Mouse (Mus musculus) forebrain, embryonic 15.5 days (tissue): ENCODE measurements around the gene Cdh10. TPM values are rescaled to one million over a fixed set of nuclear protein-coding genes. Genes with fewer than 3 reads are reported as not detected.

Experiments used
- ATAC-seq: fragments of 200-750 bp; cut with Nextera tagmentation; replicated peaks from 2 replicates; pipeline ENCODE4 v1.8.0; 2017; ENCODE audit warnings: mild to moderate bottlenecking, moderate TSS enrichment, moderate library complexity
- H3K27ac ChIP-seq: fragments of 300-500 bp; sonication (generic); replicated peaks from 2 replicates; pipeline ENCODE4 v1.5.1; 2015; ENCODE audit warnings: mild to moderate bottlenecking, inconsistent platforms
- H3K27me3 ChIP-seq: fragments of 300-500 bp; sonication (generic); 2 replicates; pipeline ENCODE4 v1.6.1; 2015; ENCODE audit warnings: inconsistent platforms
- H3K36me3 ChIP-seq: fragments of 300-500 bp; sonication (generic); 2 replicates; pipeline ENCODE4 v1.6.1; 2015; ENCODE audit warnings: mild to moderate bottlenecking, inconsistent platforms
- H3K4me1 ChIP-seq: fragments of 300-500 bp; sonication (generic); 2 replicates; pipeline ENCODE4 v1.6.1; 2015; ENCODE audit warnings: inconsistent platforms
- H3K4me2 ChIP-seq: fragments of 300-500 bp; sonication (generic); replicated peaks from 2 replicates; pipeline ENCODE4 v1.6.1; 2015; ENCODE audit warnings: mild to moderate bottlenecking, inconsistent platforms
- H3K4me3 ChIP-seq: fragments of 300-500 bp; sonication (generic); 2 replicates; pipeline ENCODE4 v1.5.1; 2015; ENCODE audit warnings: mild to moderate bottlenecking, inconsistent platforms
- H3K9ac ChIP-seq: fragments of 300-500 bp; sonication (generic); replicated peaks from 2 replicates; pipeline ENCODE4 v1.6.1; 2015; ENCODE audit warnings: mild to moderate bottlenecking, inconsistent platforms
- H3K9me3 ChIP-seq: fragments of 300-500 bp; sonication (generic); 2 replicates; pipeline ENCODE4 v1.6.1; 2016; ENCODE audit warnings: inconsistent platforms
- WGBS: fragments of 180-500 bp; shearing (Covaris S2); methylation state at CpG from one replicate; pipeline ENCODE4 v1.1.7; 2015; ENCODE audit warnings: mixed read lengths; 5-methylcytosine and 5-hydroxymethylcytosine counted together
- polyA plus RNA-seq: library from polyadenylated mRNA; unstranded; fragments of >200 nt; fragmentation: Nextera tagmentation; extraction: Ambion mirVana; gene quantifications from 2 replicates; pipeline ENCODE4 v1.2.1, GENCODE M21; 2015

The Cdh10 gene
- polyA plus RNA-seq, 1 experiment from 2014 or later: 19.3 TPM

DNA sequence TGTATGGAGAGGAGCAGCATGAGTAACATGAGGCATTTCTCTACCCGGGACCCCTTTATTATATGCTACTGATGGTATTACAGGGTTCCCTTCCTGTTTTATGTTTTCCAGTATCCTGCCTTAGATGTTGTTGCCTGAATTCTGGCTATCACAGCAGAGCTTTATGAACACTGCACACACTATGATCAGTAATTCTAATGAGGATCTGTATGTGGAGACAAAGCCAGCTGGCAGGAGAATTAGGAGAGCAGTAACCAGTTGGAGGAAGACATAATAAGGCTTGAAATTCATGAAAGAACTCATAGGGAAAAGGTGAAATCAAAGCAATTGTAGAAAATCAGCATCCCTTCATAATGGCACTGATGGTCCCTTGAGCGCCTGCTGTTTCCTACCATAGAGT, 51.1 kb downstream of the Cdh10 start:
- no peaks in the 10 kb centered on the region for H3K36me3 ChIP-seq
- H3K27ac ChIP-seq: 0 out of 2 replicates have a peak overlapping the region, but pooled peaks have one; percentile 16
- no peak overlapping the region for H3K4me2 ChIP-seq
- H3K4me1 ChIP-seq: 0 out of 2 replicates have a peak, but pooled peaks cover 3% of the 10 kb centered on the region
- no peak overlapping the region for H3K9ac ChIP-seq
- H3K9me3 ChIP-seq: no peaks in the 10 kb centered on the region
- no peaks in the 10 kb centered on the region for H3K27me3 ChIP-seq
- WGBS: 85% methylated on average over 2 of the region's 2 CpGs
- no peak for ATAC-seq
- no peak overlapping the region for H3K4me3 ChIP-seq

DNA sequence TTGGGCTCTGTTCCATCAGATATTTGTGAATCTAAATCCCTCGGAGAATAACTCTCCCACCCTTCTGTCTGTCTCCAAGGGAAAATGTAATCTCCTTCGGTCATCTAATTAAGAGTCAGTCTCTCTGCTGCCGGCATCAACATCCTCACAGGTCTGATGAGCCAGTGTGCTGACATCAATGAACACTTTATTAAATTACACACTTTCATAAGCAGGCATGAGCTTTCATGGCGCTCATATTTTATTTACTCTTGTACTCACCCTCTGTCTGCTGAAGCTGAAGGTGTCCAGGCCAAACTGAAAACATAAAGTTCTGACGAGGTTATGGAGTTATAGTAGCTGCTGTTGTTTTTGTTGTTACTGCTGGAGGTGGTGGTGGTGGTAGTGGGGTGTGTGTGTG, 62.7 kb downstream of the Cdh10 start:
- Histone ChIP-seq H3K4me3 (no peak overlapping the region), H3K4me2 (no peak overlapping the region), H3K9ac (no peak overlapping the region), H3K9me3 (no peaks in the 10 kb centered on the region), H3K27ac (no peak overlapping the region), H3K36me3 (no peaks in the 10 kb centered on the region), H3K4me1 (no peaks in the 10 kb centered on the region), H3K27me3 (no peaks in the 10 kb centered on the region)
- ATAC-seq: no peak
- WGBS: 69% methylated on average over 5 of the region's 5 CpGs

DNA sequence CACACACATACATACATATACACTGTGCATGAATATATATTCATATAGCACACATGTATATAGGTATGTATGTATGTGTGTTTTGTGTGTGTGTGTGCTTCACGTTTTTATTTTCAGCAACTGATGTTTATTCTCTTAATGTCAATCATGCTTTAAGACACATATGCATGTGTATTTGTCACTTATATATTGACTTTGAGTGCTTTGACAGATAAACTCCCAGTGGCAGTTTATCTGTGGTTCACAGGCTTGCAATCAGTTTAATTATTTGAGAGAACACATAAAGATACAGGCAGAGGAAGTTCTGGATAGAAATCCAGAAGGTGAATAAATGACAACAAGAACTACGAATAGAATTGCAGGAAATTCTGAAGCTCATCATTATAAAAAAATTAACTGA, 67.9 kb downstream of the Cdh10 start:
- no peak overlapping the region for H3K4me3 ChIP-seq
- WGBS: 82% methylated on average over 2 of the region's 2 CpGs
- no peak for ATAC-seq

DNA sequence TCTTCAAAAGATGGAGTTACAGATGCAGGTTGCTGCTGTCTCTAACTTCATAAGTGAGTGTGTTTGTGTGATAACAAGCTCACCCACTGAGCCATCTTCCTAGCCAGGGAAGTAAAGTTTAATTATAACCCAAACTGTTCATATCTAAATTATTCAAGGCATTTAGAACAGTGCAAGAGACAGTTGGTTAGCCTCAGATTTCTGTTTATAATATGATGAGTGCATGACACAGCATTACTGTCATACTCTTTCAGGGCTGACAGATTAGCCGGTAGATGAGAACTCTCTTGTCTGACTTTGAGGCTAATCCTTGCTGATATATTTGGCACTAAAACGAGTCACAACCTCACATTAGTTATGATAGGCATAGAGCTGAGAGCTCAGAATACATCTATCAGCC, 70.2 kb downstream of the Cdh10 start:
- H3K4me2 ChIP-seq: no peak overlapping the region
- no peak overlapping the region for H3K4me3 ChIP-seq
- no peak overlapping the region for H3K9ac ChIP-seq
- no peaks in the 10 kb centered on the region for H3K27me3 ChIP-seq
- no peaks in the 10 kb centered on the region for H3K9me3 ChIP-seq
- ATAC-seq: no peak
- 72% methylated on average over 2 of the region's 2 CpGs for WGBS
- no peaks in the 10 kb centered on the region for H3K4me1 ChIP-seq
- H3K36me3 ChIP-seq: no peaks in the 10 kb centered on the region
- H3K27ac ChIP-seq: no peak overlapping the region

More for the DNA sequence above, 67.9 kb downstream of the Cdh10 start:
- Histone ChIP-seq H3K9me3 (no peaks in the 10 kb centered on the region), H3K27me3 (no peaks in the 10 kb centered on the region), H3K36me3 (no peaks in the 10 kb centered on the region), H3K4me2 (no peak overlapping the region), H3K9ac (no peak overlapping the region), H3K27ac (no peak overlapping the region), H3K4me1 (no peaks in the 10 kb centered on the region)

DNA sequence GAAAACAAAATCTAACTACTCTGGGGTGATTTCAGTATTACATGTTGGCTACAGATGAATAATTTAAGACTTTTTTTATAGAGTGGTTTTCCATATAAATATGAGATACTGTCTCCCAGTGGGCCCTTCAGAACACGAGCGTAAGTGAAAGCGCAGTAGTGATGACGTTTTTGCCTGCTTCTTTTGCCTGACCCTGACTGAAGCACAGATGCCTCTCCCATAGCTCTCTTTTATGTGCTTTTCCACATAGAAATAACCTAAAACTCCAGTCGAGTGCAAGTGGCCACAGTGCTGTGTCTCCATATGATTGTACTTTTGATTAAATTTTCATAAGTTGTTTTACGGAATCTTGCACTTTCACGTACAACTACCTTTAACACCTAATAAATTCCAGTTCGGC, 71.6 kb downstream of the Cdh10 start:
- Histone ChIP-seq H3K4me3 (no peak overlapping the region), H3K27me3 (no peaks in the 10 kb centered on the region), H3K27ac (no peak overlapping the region), H3K36me3 (no peaks in the 10 kb centered on the region), H3K9me3 (no peaks in the 10 kb centered on the region), H3K9ac (no peak overlapping the region), H3K4me1 (no peaks in the 10 kb centered on the region), H3K4me2 (no peak overlapping the region)
- no peak for ATAC-seq
- WGBS: 93% methylated on average over 8 of the region's 8 CpGs

DNA sequence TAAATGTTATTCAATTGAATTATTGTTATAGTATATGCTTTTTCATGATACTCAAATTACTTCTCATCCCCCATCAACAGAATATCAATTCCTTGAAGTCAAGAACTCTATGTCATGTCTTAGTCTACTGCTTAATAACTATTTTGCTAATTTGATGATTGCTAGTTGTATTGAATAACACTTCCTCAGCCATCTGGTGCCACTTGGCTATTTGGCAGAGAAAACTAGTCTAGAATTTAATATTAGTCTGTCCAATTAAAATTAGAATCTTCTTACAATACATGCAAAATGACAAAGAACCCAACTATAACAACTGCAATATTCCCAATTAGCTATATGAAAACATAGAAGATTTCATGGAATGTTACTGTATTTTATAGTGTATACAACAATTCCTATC, 82.0 kb downstream of the Cdh10 start:
- ATAC-seq: no peak
- Histone ChIP-seq H3K9me3 (no peaks in the 10 kb centered on the region), H3K9ac (no peak overlapping the region), H3K4me2 (no peak overlapping the region), H3K4me3 (no peak overlapping the region), H3K4me1 (no peaks in the 10 kb centered on the region), H3K36me3 (no peaks in the 10 kb centered on the region), H3K27ac (no peak overlapping the region), H3K27me3 (no peaks in the 10 kb centered on the region)

DNA sequence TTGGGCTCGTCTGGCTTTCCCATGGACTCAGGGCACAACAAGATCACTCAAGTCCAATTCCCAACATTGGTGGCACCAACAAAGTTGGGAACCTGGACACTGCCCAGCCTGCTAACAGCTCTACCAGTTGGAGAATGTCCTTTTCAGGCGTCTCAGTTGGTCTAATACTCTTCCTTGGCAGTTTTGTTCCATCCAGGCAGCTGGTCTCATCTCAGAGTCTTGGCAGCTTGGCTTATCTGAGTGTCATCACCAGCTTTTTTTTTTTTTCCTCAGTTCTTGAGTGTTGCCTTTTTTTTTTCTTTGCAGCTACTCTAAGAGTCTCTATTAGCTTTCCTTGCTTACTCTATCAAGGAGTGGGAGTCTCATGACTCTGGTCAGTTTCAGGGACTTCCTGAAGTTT, 85.4 kb downstream of the Cdh10 start:
- 77% methylated on average over 2 of the region's 2 CpGs for WGBS
- H3K4me1 ChIP-seq: no peaks in the 10 kb centered on the region
- H3K27me3 ChIP-seq: no peaks in the 10 kb centered on the region
- no peak overlapping the region for H3K4me2 ChIP-seq
- no peak overlapping the region for H3K27ac ChIP-seq
- no peak overlapping the region for H3K9ac ChIP-seq
- ATAC-seq: no peak
- H3K9me3 ChIP-seq: no peaks in the 10 kb centered on the region
- no peak overlapping the region for H3K4me3 ChIP-seq
- no peaks in the 10 kb centered on the region for H3K36me3 ChIP-seq

DNA sequence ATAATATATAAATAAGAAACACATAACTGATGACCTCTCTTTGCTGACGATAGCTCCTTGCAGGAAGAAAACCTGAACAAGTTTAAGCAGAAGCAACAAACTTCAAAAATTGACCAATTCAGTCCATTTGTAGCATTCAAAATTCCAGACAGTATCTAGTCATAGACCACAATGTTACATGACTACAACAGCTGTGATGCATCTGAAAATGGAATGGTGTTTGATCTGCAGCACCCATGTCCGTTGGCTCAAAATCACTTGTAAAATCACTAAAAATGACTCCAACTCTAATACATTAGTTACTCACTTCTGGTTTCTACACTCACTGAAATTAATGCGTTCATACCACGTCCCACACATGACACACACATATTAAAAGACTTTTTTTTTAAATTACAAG, 91.9 kb downstream of the Cdh10 start:
- Histone ChIP-seq H3K27ac (no peak overlapping the region), H3K4me1 (no peaks in the 10 kb centered on the region), H3K36me3 (no peaks in the 10 kb centered on the region), H3K4me3 (no peak overlapping the region), H3K27me3 (no peaks in the 10 kb centered on the region), H3K9me3 (no peaks in the 10 kb centered on the region), H3K9ac (no peak overlapping the region), H3K4me2 (no peak overlapping the region)
- WGBS: 93% methylated on average over 4 of the region's 4 CpGs
- ATAC-seq: no peak

DNA sequence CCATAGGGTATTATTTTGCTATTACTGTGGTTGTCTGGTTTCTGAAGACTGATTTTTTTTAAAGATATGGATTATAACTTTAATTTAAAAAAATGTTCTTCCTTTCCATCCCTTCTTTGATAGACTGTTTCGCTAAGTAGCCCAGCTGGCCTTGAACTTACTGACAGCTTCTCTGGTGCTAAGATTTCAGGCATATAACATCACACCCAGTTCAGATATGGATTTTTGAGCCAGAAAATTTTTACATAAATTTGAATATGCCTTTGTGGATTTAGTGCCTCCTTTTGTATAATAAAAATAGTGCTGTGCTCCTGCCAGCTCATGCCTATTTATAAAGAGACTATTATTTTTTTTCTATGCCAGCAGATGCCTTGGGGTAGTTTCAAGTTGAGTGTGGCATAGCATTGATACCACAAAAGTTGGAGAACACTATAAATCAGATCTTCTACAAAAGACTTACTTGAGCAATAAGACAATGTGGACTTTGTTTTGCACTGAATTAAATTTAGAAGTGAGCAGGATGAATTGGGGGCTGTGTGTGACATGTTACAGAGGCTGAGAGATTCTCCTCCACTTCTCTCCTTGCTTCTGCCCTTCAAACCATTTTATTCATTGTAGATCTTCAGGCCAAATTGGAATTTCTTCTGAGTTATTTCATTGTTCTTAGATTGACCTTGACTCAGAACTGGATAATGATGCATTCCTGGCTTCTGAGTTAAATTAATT, 106.8 kb downstream of the Cdh10 start:
- Histone ChIP-seq H3K4me2 (no peak overlapping the region), H3K9me3 (no peaks in the 10 kb centered on the region), H3K4me3 (no peak overlapping the region), H3K9ac (no peak overlapping the region), H3K27me3 (no peaks in the 10 kb centered on the region), H3K36me3 (no peaks in the 10 kb centered on the region), H3K27ac (0 out of 2 replicates have a peak overlapping the region, but pooled peaks have one; percentile 5), H3K4me1 (no peaks in the 10 kb centered on the region)
- no peak; the same call in 1 of the 2 replicates for ATAC-seq
- WGBS: 66% methylated on average over 1 of the region's 1 CpGs

DNA sequence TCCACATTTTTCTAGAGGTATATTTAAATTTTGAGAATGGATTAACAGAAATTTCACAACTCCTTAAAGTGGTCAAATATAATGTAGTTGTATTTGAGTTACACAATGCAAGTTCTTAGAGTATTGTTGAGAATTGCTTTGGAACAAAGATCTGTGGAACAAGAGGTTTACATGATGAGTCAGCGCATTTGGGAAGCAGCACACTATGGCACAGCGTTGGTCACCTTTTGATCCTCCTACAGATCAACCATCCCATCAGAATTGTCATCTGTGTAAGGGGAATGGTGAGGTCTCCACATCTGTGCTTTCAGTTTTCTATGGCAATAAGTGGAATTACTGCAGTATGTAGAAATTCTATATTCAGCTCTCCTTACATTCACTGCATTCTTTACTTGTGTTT, 108.2 kb downstream of the Cdh10 start:
- Histone ChIP-seq H3K9ac (no peak overlapping the region), H3K27ac (no peak overlapping the region), H3K36me3 (no peaks in the 10 kb centered on the region), H3K4me2 (no peak overlapping the region), H3K4me1 (no peaks in the 10 kb centered on the region), H3K4me3 (no peak overlapping the region), H3K27me3 (no peaks in the 10 kb centered on the region), H3K9me3 (no peaks in the 10 kb centered on the region)
- WGBS: 85% methylated on average over 2 of the region's 2 CpGs
- ATAC-seq: no peak

DNA sequence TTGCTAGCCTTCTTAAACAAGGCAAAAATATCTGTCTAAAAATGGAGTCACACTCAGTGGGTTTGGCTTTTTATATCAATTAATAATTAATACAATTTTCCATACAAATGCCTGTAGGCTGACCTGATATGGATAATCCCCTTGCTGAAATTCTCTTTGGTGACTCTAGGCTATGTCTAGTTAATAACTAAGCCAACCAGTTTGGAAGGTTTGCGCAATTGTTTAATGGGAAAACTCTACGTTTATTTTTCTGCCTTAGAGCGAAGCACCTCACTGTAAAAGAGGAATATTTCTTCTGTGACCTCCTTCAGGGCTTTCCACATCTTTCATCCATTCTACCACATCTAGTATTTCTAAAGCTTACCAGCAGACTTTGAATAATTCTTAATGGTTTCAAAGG, 133.5 kb downstream of the Cdh10 start:
- ATAC-seq: no peak
- WGBS: 95% methylated on average over 3 of the region's 3 CpGs
- no peaks in the 10 kb centered on the region for H3K36me3 ChIP-seq

DNA sequence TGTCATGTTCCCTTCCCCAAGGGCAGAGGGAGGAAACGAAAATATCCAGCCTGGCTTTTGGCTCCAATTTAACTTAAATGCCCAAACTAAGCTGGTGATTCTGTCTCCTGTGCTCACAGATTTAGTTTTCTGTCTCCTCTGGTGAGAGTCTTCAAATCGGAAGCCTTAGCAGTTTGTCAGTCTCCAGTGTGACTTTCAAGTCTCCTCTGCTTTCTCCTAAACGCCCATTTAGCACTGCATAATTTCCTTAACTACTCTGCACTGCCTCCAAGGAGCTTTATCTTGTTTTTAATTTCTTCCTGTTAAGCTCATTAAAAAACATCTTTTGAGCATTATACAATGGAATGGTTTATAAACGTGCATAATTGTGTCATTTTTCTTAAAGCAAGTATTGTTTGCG, 156.3 kb downstream of the Cdh10 start:
- H3K27me3 ChIP-seq: no peaks in the 10 kb centered on the region
- H3K4me2 ChIP-seq: no peak overlapping the region
- no peaks in the 10 kb centered on the region for H3K4me1 ChIP-seq
- no peak overlapping the region for H3K9ac ChIP-seq
- no peaks in the 10 kb centered on the region for H3K36me3 ChIP-seq
- 55% methylated on average over 5 of the region's 5 CpGs for WGBS
- no peak overlapping the region for H3K27ac ChIP-seq
- ATAC-seq: no peak
- H3K4me3 ChIP-seq: no peak overlapping the region
- no peaks in the 10 kb centered on the region for H3K9me3 ChIP-seq

More for the DNA sequence above, 133.5 kb downstream of the Cdh10 start:
- Histone ChIP-seq H3K4me2 (no peak overlapping the region), H3K27me3 (no peaks in the 10 kb centered on the region), H3K4me1 (no peaks in the 10 kb centered on the region), H3K9me3 (no peaks in the 10 kb centered on the region), H3K4me3 (no peak overlapping the region), H3K27ac (no peak overlapping the region), H3K9ac (no peak overlapping the region)

DNA sequence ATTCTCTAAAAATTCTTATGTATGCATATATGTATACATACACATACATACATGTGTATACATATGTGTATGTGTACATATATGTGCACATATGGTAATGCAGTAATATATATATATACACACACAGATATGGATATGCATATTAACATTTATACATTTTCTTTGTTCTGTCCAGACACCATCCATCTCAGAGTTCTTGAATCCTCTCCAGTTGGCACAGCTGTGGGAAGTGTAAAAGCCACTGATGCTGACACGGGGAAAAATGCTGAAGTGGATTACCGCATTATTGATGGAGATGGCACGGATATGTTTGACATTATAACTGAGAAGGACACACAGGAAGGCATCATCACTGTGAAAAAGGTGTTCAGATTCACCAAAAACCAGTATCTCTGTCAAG, 166.1 kb downstream of the Cdh10 start:
- 0 out of 2 replicates have a peak, but pooled peaks have one; percentile 38 for ATAC-seq
- H3K27ac ChIP-seq: no peak overlapping the region; the same call in 1 of the 2 replicates

More for the DNA sequence above, 166.1 kb downstream of the Cdh10 start:
- Histone ChIP-seq H3K4me2 (no peak overlapping the region), H3K36me3 (no peaks in the 10 kb centered on the region), H3K9ac (no peak overlapping the region), H3K4me3 (no peak overlapping the region), H3K27me3 (no peaks in the 10 kb centered on the region), H3K4me1 (no peaks in the 10 kb centered on the region; the same call in 1 of the 2 replicates), H3K9me3 (no peaks in the 10 kb centered on the region)
- WGBS: 52% methylated on average over 3 of the region's 3 CpGs
